Mouse (Mus musculus): ENCODE results near the gene Gm5934. TPM values are rescaled to one million over a fixed set of nuclear protein-coding genes. Genes with fewer than 3 reads are reported as not detected.
"Not testable (repeated sequence)": the region's sequence is repeated elsewhere in the genome, so short reads cannot be mapped to it uniquely, and the experiment has no call there.

Gene Gm5934
- total RNA-seq (2015) (not detected in 2 replicates), total RNA-seq (2017) (not detected in 2 replicates)

DNA sequence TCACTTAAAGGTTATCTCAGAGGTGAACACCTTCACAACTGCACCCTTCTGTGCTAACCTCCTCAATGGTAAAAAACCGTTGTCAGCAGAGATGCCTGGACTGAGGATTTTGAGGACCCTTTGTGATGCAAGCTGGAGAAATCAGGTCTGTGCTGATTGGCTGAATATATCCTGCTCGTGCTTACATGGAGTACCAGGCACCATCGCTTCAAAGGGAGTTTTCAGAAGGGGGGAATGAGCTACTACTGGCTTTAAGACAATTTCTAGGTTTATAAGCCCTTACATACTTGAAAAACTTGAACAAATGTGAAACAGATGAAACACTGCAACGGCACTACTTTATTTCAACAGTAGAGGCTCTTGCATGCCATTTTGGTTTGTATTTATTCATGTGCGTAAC lies at the start of gene Gm5934:
Gm5934 (minus strand) TSS at position 101 of the 400 bp plus-strand sequence.
- not testable (repeated sequence) for ATAC-seq (replicated peaks; ENCODE audit: poor library complexity)

Other genes with a start within 250 kb of the Gm5934 start
- gene Gm4297, start 74.1 kb upstream of the Gm5934 start, total RNA-seq (2015), result not detected in 2 replicates
- gene Gm4297, start 74.1 kb upstream of the Gm5934 start, total RNA-seq (2017), result not detected in 2 replicates